Mouse (Mus musculus) right cerebral cortex, adult 18-20 months (tissue): ENCODE measurements around the gene Ppp2r5a.

Experiments used
- DNase-seq: peaks from one replicate; pipeline ENCODE4 v3.0.0; 2022; ENCODE audit warnings: mixed read lengths

Ppp2r5a gene

GRCm38 (mm10) chr1:191324733-191325590 lies 78.1 kb downstream of the Ppp2r5a start:
- no peak for DNase-seq

GRCm38 (mm10) chr1:191323381-191323780 lies 79.7 kb downstream of the Ppp2r5a start:
- no peak for DNase-seq

- no peak for DNase-seq
Observed at GRCm38 (mm10) chr1:191318686-191319085, 84.4 kb downstream of the Ppp2r5a start.

GRCm38 (mm10) chr1:191317591-191318196 lies 85.4 kb downstream of the Ppp2r5a start, which contains the start of gene Nenf:
TSS of gene Nenf (minus strand) at chr1:191318194.
- DNase-seq, result peak; percentile 78

- no peak for DNase-seq
Observed at GRCm38 (mm10) chr1:191316818-191317217, 86.3 kb downstream of the Ppp2r5a start.

- no peak for DNase-seq
Observed at GRCm38 (mm10) chr1:191313926-191314325, 89.1 kb downstream of the Ppp2r5a start.

GRCm38 (mm10) chr1:191313158-191313557 lies 89.9 kb downstream of the Ppp2r5a start:
- no peak for DNase-seq

- DNase-seq, result peak; percentile 85
Observed at GRCm38 (mm10) chr1:191312513-191312941, 90.5 kb downstream of the Ppp2r5a start.

GRCm38 (mm10) chr1:191311296-191311898 lies 91.7 kb downstream of the Ppp2r5a start:
- DNase-seq, result no peak

GRCm38 (mm10) chr1:191307766-191308455 lies 95.2 kb downstream of the Ppp2r5a start:
- DNase-seq, result no peak

GRCm38 (mm10) chr1:191306316-191306715 lies 96.8 kb downstream of the Ppp2r5a start:
- DNase-seq, result no peak

- DNase-seq, result no peak
Observed at GRCm38 (mm10) chr1:191305610-191306009, 97.5 kb downstream of the Ppp2r5a start.

- no peak for DNase-seq
Observed at GRCm38 (mm10) chr1:191304216-191304615, 98.9 kb downstream of the Ppp2r5a start.

GRCm38 (mm10) chr1:191303736-191304135 lies 99.3 kb downstream of the Ppp2r5a start:
- no peak for DNase-seq
